Mouse (Mus musculus): ENCODE data around the gene Ranbp3l.

GRCm38 (mm10) chr15:9070353-9070752 lies 102.6 kb downstream of the Ranbp3l start:
- TF ChIP-seq CTCF (IDR thresholded peaks at IDR 0.05; ENCODE audit: control insufficient read depth, insufficient read depth, insufficient replicate concordance, low read depth, low read length) (no peak), POLR2A (IDR thresholded peaks at IDR 0.05; ENCODE audit: control insufficient read depth, low read depth, low read length) (no peak)
